Mouse (Mus musculus): ENCODE measurements around the gene D930048N14Rik. TPM values are rescaled to one million over a fixed set of nuclear protein-coding genes. Genes with fewer than 3 reads are reported as not detected.
"Not testable (repeated sequence)": the region's sequence is repeated elsewhere in the genome, so short reads cannot be mapped to it uniquely, and the experiment has no call there.

Gene D930048N14Rik
- polyA plus RNA-seq, 1 experiment from 2014 or later, result 3.8 TPM

GRCm38 (mm10) chr11:51616113-51616512 is 34.6 kb upstream of the D930048N14Rik start:
- H3K4me3 ChIP-seq (replicated peaks), result peak overlapping the region; percentile 43
- not testable (repeated sequence) for H3K36me3 ChIP-seq; H3K9me3 ChIP-seq (replicated peaks); ATAC-seq (replicated peaks; ENCODE audit: low FRiP score); H3K27me3 ChIP-seq
- peaks cover 32% of the 10 kb centered on the region for H3K4me1 ChIP-seq
- H3K4me2 ChIP-seq, result peak overlapping the region; percentile 70
- 92% methylated on average over 7 of the region's 7 CpGs for WGBS
- H3K9ac ChIP-seq, result peak overlapping the region; percentile 61
- H3K27ac ChIP-seq, result peak overlapping the region; percentile 95

- H3K27me3 ChIP-seq, result no peaks in the 10 kb centered on the region
- H3K4me3 ChIP-seq (replicated peaks), result no peak overlapping the region
- H3K4me2 ChIP-seq, result no peak overlapping the region
- no peak for ATAC-seq (replicated peaks; ENCODE audit: low FRiP score)
- peak overlapping the region; percentile 23; the same call in 1 of the 2 replicates for H3K27ac ChIP-seq
- H3K9me3 ChIP-seq (replicated peaks), result no peaks in the 10 kb centered on the region
- 4% methylated on average over 4 of the region's 4 CpGs for WGBS
- H3K9ac ChIP-seq, result no peak overlapping the region
- H3K4me1 ChIP-seq, result peaks cover 39% of the 10 kb centered on the region
- peaks cover 16% of the 10 kb centered on the region for H3K36me3 ChIP-seq
Measured at GRCm38 (mm10) chr11:51617693-51618092, 33.1 kb upstream of the D930048N14Rik start.

GRCm38 (mm10) chr11:51618894-51619408 is 31.8 kb upstream of the D930048N14Rik start:
- Histone ChIP-seq H3K4me3 (replicated peaks) (peak overlapping the region; percentile 61), H3K27ac (no peak overlapping the region), H3K36me3 (peaks cover 29% of the 10 kb centered on the region), H3K27me3 (no peaks in the 10 kb centered on the region), H3K4me2 (peak overlapping the region; percentile 65), H3K9me3 (replicated peaks) (no peaks in the 10 kb centered on the region), H3K4me1 (peaks cover 39% of the 10 kb centered on the region), H3K9ac (no peak overlapping the region)
- ATAC-seq (replicated peaks; ENCODE audit: low FRiP score), result peak; percentile 57; the same call in 1 of the 2 replicates
- WGBS, result 57% methylated on average over 8 of the region's 8 CpGs

GRCm38 (mm10) chr11:51619409-51620060 is 31.2 kb upstream of the D930048N14Rik start, which contains the start of gene Nhp2:
Gene Nhp2 (plus strand): TSS chr11:51619735.
- Histone ChIP-seq H3K27ac (peak within 1 kb of the TSS; percentile 46), H3K4me1 (peaks cover 37% of the 10 kb centered on the region), H3K9me3 (replicated peaks) (no peaks in the 10 kb centered on the region), H3K36me3 (peaks cover 35% of the 10 kb centered on the region), H3K9ac (peak within 1 kb of the TSS; percentile 58), H3K27me3 (no peaks in the 10 kb centered on the region), H3K4me3 (replicated peaks) (peak within 1 kb of the TSS; percentile 61), H3K4me2 (peak within 1 kb of the TSS; percentile 65)
- peak; percentile 93 for ATAC-seq (replicated peaks; ENCODE audit: low FRiP score)
- under 1% methylated on average over 51 of the region's 51 CpGs for WGBS

GRCm38 (mm10) chr11:51620084-51620483 is 30.7 kb upstream of the D930048N14Rik start:
- Histone ChIP-seq H3K4me1 (peaks cover 32% of the 10 kb centered on the region), H3K27me3 (no peaks in the 10 kb centered on the region), H3K36me3 (peaks cover 40% of the 10 kb centered on the region), H3K9me3 (replicated peaks) (no peaks in the 10 kb centered on the region), H3K9ac (peak overlapping the region; percentile 58), H3K4me2 (peak overlapping the region; percentile 65), H3K27ac (peak overlapping the region; percentile 46), H3K4me3 (replicated peaks) (peak overlapping the region; percentile 61)
- ATAC-seq (replicated peaks; ENCODE audit: low FRiP score), result no peak
- 2% methylated on average over 11 of the region's 11 CpGs for WGBS

- WGBS, result 96% methylated on average over 2 of the region's 2 CpGs
- H3K36me3 ChIP-seq, result peaks cover 56% of the 10 kb centered on the region
Measured at GRCm38 (mm10) chr11:51621776-51622175, 29.0 kb upstream of the D930048N14Rik start.

GRCm38 (mm10) chr11:51622971-51623491 is 27.7 kb upstream of the D930048N14Rik start:
- no peak overlapping the region for H3K27ac ChIP-seq
- no peak overlapping the region for H3K4me2 ChIP-seq
- no peak overlapping the region for H3K9ac ChIP-seq
- no peak overlapping the region for H3K4me3 ChIP-seq (replicated peaks)
- H3K36me3 ChIP-seq, result peaks cover 69% of the 10 kb centered on the region
- peaks cover 22% of the 10 kb centered on the region for H3K4me1 ChIP-seq
- H3K27me3 ChIP-seq, result no peaks in the 10 kb centered on the region
- no peak for ATAC-seq (replicated peaks; ENCODE audit: low FRiP score)
- WGBS, result 90% methylated on average over 7 of the region's 7 CpGs
- H3K9me3 ChIP-seq (replicated peaks), result no peaks in the 10 kb centered on the region

More at GRCm38 (mm10) chr11:51621776-51622175, 29.0 kb upstream of the D930048N14Rik start:
- H3K4me3 ChIP-seq (replicated peaks), result no peak overlapping the region
- H3K4me2 ChIP-seq, result no peak overlapping the region
- no peak for ATAC-seq (replicated peaks; ENCODE audit: low FRiP score)
- H3K27me3 ChIP-seq, result no peaks in the 10 kb centered on the region
- no peak overlapping the region for H3K27ac ChIP-seq
- H3K9ac ChIP-seq, result no peak overlapping the region
- no peaks in the 10 kb centered on the region for H3K9me3 ChIP-seq (replicated peaks)
- peaks cover 22% of the 10 kb centered on the region for H3K4me1 ChIP-seq

- Histone ChIP-seq H3K27ac (no peak overlapping the region), H3K36me3 (peaks cover 79% of the 10 kb centered on the region), H3K4me1 (peaks cover 19% of the 10 kb centered on the region), H3K9ac (no peak overlapping the region), H3K27me3 (no peaks in the 10 kb centered on the region), H3K4me3 (replicated peaks) (no peak overlapping the region), H3K9me3 (replicated peaks) (no peaks in the 10 kb centered on the region), H3K4me2 (no peak overlapping the region)
- ATAC-seq (replicated peaks; ENCODE audit: low FRiP score), result no peak
- 79% methylated on average over 5 of the region's 5 CpGs for WGBS
Measured at GRCm38 (mm10) chr11:51625187-51625820, 25.4 kb upstream of the D930048N14Rik start.

- Histone ChIP-seq H3K4me2 (no peak overlapping the region), H3K36me3 (peaks cover 65% of the 10 kb centered on the region)
Measured at GRCm38 (mm10) chr11:51627425-51627824, 23.3 kb upstream of the D930048N14Rik start.

GRCm38 (mm10) chr11:51627907-51628306 is 22.8 kb upstream of the D930048N14Rik start:
- H3K4me2 ChIP-seq, result no peak overlapping the region
- peaks cover 60% of the 10 kb centered on the region for H3K36me3 ChIP-seq
- no peaks in the 10 kb centered on the region for H3K27me3 ChIP-seq
- no peak overlapping the region for H3K9ac ChIP-seq
- no peaks in the 10 kb centered on the region for H3K9me3 ChIP-seq (replicated peaks)
- WGBS, result 91% methylated on average over 8 of the region's 8 CpGs
- peaks cover 24% of the 10 kb centered on the region for H3K4me1 ChIP-seq
- H3K4me3 ChIP-seq (replicated peaks), result no peak overlapping the region
- H3K27ac ChIP-seq, result no peak overlapping the region
- ATAC-seq (replicated peaks; ENCODE audit: low FRiP score), result no peak

More at GRCm38 (mm10) chr11:51627425-51627824, 23.3 kb upstream of the D930048N14Rik start:
- H3K27me3 ChIP-seq, result no peaks in the 10 kb centered on the region
- H3K4me1 ChIP-seq, result peaks cover 21% of the 10 kb centered on the region
- H3K4me3 ChIP-seq (replicated peaks), result no peak overlapping the region
- H3K9ac ChIP-seq, result no peak overlapping the region
- no peaks in the 10 kb centered on the region for H3K9me3 ChIP-seq (replicated peaks)
- no peak for ATAC-seq (replicated peaks; ENCODE audit: low FRiP score)
- 93% methylated on average over 9 of the region's 9 CpGs for WGBS
- no peak overlapping the region for H3K27ac ChIP-seq

GRCm38 (mm10) chr11:51629651-51630314 is 21.0 kb upstream of the D930048N14Rik start:
- Histone ChIP-seq H3K9ac (no peak overlapping the region), H3K4me1 (peaks cover 25% of the 10 kb centered on the region), H3K36me3 (peaks cover 41% of the 10 kb centered on the region), H3K27me3 (no peaks in the 10 kb centered on the region), H3K27ac (no peak overlapping the region), H3K4me2 (no peak overlapping the region), H3K4me3 (replicated peaks) (no peak overlapping the region), H3K9me3 (replicated peaks) (no peaks in the 10 kb centered on the region)
- no peak for ATAC-seq (replicated peaks; ENCODE audit: low FRiP score)
- 81% methylated on average over 15 of the region's 15 CpGs for WGBS
